Mouse (Mus musculus) frontal cortex, postnatal 10 days (tissue): ENCODE results near the gene Ncoa4.
A peak's percentile ranks its signal among the peaks of the same experiment; 100 is the strongest.
"Not testable (repeated sequence)": the region's sequence is repeated elsewhere in the genome, so short reads cannot be mapped to it uniquely, and the experiment has no call there.

Experiments used
- DNase-seq, 2 experiments: peaks; one replicate each; pipeline ENCODE4 v3.0.0; 2022; ENCODE audit warnings: low spot score in 2 of 2, mixed read lengths in 1 of 2

The Ncoa4 gene

DNA sequence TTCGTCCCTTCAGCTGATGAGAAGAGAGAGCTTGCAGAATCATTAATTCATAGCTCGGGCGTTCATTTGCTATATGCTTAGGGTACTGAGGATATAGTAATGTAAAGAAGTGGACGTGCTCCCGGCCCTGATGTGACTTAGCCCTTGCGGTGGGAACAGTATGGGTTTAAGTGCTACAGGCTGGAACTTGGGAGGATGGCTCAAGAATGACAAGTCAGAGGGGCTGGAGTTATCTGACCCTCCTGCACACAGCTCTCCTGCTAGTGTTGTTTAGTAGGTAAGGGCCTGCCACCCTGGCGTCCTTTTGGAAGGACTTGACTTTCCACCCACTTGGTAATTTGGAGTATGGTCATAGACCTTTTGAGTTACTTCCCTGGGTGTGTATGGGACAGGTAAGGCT lies 898 bp downstream of the Ncoa4 start:
- no peak for DNase-seq

- no peak for DNase-seq
Observed at GRCm38 (mm10) chr14:32161090-32161885, 1.6 kb downstream of the Ncoa4 start.

DNA sequence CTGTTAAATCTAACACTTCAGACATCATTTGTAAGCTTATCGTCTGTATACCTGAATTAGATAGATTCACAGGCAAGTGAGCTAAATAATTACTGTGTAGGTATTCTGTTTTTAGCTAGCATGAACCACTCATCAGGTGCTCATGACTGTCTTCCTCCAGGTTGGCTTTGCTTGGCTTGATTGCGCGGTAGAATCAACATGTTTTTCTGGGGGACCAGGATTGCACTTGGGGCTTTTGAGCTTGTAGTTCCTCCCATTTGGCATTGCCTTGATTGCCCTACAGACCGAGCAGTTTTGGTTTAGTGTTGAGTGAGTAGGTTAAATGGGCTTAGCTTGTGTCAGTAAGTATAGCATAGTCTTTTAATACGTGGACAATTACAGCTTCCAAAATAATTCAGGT lies 2.6 kb downstream of the Ncoa4 start:
- no peak for DNase-seq

DNA sequence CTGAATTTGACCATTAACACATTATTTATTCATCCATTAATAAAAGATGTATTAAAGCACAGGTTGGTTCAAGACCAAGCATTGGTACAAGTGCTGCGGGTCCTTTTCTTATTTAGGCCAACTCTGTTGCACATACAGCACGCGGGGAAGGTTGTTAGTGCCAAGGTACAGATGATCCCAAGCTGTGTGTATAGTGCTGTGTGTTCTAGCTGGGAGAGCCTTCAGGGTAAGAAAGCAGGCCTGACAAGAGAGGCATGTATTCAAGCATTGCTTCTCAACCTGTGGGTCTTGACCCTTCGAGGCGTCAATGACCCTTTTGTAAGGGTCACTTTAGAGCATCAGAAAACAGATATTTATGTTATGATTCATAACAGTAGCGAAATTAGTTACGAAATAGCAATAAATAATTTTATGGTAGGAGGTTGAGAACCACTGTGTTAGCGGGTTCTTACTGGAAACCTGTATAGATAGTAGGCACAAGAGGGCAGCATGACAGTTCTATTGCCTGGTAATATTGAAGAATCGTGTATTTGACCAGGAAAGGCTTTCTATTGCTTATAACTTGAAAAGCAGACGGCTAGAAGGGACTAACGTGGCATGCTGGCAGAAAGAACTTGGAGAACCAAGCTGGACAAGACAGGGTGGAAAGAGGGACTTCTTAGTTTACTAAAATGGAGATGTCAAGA lies 3.7 kb downstream of the Ncoa4 start:
- DNase-seq: no peak

- DNase-seq: no peak
Observed at GRCm38 (mm10) chr14:32164173-32165051, 4.7 kb downstream of the Ncoa4 start.

DNA sequence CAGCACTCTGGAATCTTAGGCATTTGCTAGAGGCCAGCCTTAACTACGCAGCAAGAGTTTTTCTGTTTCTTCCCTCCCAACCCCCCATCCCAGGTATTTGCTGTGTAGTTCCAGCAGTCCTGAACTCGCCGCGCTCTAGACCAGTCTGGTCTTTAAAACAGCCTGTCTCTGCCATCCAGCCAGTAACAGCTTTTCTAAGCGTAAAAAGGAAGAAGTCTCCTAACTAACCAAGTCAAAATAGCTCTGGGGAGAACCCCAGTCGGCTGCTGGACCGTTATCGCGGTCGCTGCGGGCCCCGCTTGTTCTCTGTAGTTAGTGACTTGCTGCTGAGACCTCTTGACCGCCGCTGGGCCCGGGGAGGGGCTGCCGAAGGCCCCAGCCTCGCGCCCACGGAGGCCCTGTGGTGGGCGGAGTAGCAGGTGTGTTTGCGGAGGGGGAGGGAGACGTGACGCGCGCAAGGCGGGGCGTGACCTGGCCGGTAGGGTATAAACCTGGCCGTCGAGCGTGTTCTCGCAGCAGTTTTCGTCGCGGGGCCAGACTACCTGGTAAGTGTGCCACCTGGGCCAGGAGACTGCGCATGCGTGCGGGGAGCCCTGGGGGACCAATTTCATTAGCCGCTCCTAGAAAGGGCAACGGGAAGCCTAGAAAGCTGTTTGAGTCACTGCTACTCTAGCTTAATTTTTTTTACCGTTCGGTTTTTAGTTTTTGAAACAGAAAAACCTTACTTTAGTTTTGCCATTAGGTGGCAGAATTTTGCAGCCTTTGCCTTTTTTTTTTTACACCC lies 5.8 kb downstream of the Ncoa4 start:
- peak; percentile 31 to 47 for DNase-seq

GRCm38 (mm10) chr14:32166062-32166441 lies 6.4 kb downstream of the Ncoa4 start:
- no peak for DNase-seq

GRCm38 (mm10) chr14:32166840-32167239 lies 7.2 kb downstream of the Ncoa4 start:
- no peak for DNase-seq

DNA sequence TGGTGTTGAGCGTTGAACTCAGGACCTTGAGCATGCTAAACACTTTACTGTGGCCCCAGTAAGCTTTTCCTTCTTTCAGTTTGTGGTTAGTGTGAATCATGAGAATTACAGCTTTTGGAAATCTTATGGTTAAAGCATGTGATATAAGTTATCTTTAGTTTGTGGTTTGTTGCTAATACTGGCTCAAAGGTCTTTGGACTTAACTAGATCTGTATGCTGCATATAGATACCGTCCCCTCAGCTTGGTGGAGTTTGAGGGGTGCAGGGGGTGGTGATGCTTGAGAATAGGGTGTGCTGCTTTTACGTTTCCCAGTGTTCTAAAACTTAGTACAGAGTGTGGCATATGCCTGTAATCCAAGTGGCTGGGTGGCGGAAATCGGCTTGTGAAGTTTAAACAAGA lies 7.7 kb downstream of the Ncoa4 start:
- DNase-seq: no peak

- DNase-seq: no peak
Observed at GRCm38 (mm10) chr14:32168653-32169231, 9.1 kb downstream of the Ncoa4 start.

- no peak for DNase-seq
Observed at GRCm38 (mm10) chr14:32170137-32170536, 10.5 kb downstream of the Ncoa4 start.

GRCm38 (mm10) chr14:32175310-32175709 lies 15.6 kb downstream of the Ncoa4 start:
- DNase-seq: no peak

GRCm38 (mm10) chr14:32176590-32176989 lies 16.9 kb downstream of the Ncoa4 start:
- DNase-seq: not testable (repeated sequence)

- DNase-seq: no peak
Observed at GRCm38 (mm10) chr14:32179393-32180195, 19.9 kb downstream of the Ncoa4 start.

DNA sequence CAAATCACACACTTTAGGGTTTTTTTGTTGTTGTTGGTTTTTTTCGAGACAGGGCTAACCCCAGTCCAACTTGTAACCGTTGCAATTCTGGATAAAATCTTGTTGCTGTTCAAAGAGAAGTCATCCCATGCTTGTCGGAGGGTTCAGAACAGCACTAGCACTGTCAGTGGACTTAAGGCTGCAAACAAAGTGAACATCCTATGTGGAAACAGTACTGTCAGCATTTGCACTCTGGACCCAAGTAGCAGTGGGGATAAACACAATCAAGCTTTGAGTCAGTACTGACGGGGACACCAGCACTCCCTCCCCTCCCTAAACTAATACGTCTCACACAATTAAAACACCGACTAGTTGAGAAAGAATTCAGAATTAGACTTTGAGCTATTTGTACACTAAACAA lies 21.2 kb downstream of the Ncoa4 start:
- DNase-seq: no peak

DNA sequence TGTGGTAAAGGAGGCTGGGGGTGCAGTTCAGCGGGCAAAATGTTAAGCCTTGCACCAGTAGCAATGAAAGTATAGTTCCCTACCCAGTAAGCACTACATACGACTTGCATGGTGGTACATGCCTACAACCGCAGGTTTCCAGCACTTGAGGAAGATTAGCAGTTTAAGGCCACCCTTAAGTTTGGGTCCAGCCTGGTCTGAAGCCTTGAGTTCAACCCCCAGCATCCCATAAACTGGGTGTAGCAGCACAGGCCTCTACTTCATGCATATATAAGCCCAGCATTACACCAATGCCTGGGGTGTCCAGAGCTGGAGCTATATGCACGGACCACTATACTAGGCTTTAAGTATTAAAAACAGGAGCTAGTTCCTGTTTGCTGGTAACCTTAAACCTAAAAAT lies 24.2 kb downstream of the Ncoa4 start:
- DNase-seq: no peak

DNA sequence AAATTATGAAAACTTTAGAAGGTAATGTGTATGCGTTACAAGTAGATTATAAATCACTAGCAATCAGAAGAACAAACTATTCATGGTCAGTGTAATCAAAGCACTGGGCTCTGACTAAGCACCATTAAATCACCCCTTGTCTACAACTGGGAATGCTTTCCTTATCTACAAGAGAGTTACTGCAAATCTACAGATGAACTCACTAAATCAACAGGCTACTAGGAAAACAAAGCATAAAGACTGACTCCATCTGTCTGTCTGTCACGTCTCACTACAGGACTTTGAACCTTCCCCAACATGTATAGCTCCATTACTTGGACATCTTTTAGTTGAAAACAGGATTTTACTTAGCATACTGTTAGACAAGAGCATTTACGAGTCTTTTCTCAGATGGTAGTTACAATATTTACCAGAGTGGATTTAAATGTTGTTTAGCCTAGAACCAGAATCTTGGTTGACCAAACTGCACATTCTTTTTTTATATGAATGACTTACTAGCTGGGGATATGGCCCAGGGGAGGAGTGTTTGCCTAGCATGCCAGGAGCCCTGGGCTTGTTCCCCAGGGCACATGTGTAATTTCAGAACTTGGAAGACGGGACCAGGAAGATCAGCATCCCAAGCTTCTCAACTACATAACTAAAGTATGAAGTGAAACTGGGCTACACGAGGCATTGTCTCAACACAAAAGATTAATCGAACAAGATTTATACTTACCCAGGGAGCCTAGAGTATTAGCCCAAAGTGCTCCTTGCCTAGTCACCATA lies 31.1 kb downstream of the Ncoa4 start:
- DNase-seq: no peak

- DNase-seq: no peak
Observed at GRCm38 (mm10) chr14:32191926-32192325, 32.3 kb downstream of the Ncoa4 start.

- DNase-seq: peak in 1 of 2 experiments; percentile 22
Observed at GRCm38 (mm10) chr14:32192437-32192836, 32.8 kb downstream of the Ncoa4 start.

- not testable (repeated sequence) for DNase-seq
Observed at GRCm38 (mm10) chr14:32193557-32193956, 33.9 kb downstream of the Ncoa4 start.
